Mouse (Mus musculus) heart, postnatal 14 days (tissue): ENCODE measurements around the gene Erc2. TPM values are rescaled to one million over a fixed set of nuclear protein-coding genes. Genes with fewer than 3 reads are reported as not detected.

Experiments
- DNase-seq, 2 experiments: peaks; one replicate each; pipeline ENCODE4 v3.0.0; 2021 to 2022
- intact Hi-C: fragments of 180-260 bp; cut with DNase I; formaldehyde crosslinking; loops from one replicate; pipeline ENCODE4 v1.15.1; 2025
- total RNA-seq, 2 experiments: library from RNA; stranded (reverse); gene quantifications; 2 replicates each; pipeline ENCODE4 v1.2.3; 2021

The Erc2 gene
- total RNA-seq, 2 experiments from 2014 or later, result 0.54 to 1.6 TPM

DNA sequence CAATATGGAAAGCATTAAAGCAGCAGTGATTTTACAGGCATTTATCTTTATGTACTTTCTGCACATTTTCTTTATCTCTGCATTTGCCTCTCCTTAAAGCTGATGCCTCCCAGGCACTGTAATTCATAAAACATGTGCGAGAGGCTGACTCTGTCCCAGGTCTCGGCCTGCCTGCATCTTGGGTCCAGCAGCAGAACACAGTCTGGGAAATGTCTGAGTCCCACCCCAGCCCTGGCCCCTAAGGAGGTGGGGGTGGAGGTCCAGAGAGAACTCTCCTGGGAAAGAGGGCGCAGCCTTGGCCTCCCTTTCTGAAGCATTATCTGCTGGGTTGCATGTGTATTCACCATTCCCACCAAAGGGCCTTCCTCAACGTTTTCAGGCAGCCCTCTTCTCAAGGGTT, 420.9 kb downstream of the Erc2 start:
- no peak for DNase-seq

DNA sequence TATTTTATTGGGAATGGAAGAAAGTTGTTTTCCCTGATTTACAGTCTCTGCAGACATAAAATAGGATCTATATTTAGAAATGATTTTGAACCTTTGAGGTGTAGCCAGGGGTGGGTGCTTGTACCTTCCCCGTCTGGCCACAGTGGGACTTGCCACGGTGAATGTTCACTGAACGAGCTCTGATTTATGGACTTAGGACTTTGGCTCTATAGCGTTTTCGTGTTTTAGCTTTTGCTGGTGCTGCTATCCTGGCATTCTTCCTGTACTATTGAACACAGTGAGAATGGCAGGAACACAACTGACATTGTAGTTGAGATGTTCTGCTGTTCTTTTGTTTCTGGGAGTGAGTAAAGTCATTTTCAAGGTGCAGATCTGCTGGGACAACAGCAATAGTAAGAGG, 429.4 kb downstream of the Erc2 start:
- no peak for DNase-seq
- intact Hi-C loops, result no loop called here

More for the DNA sequence above, 420.9 kb downstream of the Erc2 start:
- intact Hi-C loops, result no loop called here

DNA sequence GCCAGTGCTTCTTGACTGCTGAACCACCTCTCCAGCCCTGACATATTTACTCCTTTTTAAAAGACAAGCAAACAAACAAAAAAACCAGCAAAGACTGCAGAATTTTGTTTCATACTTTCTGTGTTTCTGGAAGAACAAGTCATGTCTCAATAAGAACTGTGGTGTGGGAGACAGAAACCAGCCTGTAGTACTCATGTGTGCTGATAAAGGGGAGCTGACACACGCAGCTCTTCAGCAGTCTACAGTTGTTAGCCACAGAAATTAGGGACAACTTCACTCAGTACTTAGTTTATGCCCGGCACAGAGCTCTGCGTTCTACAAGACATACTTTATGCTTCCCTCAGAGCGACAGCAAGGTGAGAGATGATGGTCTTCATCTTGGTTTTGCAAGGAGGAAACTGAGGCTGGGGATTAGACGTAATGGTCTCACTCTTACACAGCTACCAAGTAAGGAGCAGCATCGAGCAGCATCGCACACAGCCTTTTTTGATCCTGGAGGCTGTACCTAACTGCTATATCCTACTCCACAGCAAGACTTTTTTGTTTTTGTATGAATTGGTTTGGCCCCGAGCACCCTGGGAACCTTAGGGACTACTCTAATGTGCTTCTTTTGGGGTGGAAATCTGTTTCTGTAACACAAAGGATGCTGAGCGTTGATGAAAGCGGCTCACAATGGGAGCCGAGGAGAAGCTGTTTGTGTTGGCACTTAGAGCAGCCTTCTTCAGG, 435.1 kb downstream of the Erc2 start:
- intact Hi-C loops, result no loop called here
- DNase-seq, result no peak

DNA sequence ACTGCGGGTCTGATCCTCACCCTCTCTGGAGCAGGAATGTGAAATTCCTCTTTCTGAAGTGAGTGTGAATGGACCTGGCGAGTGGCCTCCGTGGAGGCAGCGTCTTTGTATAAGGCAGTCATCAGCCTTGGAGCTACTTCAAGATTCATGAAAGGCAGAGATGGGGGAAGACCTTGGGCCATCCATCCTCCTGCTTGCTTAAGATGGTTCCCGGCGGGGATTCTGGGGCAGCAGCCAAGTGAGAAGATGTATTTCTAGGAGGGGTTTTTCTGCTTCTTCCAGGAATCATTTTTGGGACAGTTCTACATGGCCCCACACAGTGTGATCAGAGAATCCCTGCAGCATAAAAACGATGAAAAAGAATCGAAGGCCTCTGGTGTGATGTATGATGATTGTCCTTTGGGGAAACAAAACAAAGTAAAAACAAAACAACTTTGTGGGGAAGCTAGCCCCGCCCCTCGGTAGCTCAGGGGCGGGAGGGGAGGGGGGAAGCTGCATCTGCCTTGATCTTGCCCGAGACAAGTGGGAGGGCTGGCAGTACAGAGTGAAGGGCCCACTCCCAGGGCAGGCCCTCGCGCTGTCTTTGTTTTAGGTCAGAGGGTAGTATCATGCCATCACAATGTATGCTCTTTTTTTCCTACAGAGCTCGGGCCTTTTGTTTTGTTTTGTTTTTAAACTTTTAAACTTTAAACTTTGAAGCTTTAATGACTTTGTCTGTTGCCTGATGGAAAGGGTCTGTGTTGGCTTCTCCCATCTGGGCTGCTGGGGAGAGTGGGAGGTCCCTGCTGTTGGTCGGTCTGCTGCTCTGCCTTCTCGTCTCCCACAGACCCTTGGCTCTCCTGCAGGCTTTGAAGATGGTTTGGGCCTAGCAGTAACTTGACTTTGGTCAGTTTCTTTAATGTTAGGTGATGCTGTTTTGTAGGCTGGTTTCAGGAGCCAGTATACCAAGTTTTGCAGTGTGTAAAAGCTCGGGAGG, 435.9 kb downstream of the Erc2 start:
- DNase-seq, result peak; percentile 23 to 27
- intact Hi-C loops, result no loop called here

DNA sequence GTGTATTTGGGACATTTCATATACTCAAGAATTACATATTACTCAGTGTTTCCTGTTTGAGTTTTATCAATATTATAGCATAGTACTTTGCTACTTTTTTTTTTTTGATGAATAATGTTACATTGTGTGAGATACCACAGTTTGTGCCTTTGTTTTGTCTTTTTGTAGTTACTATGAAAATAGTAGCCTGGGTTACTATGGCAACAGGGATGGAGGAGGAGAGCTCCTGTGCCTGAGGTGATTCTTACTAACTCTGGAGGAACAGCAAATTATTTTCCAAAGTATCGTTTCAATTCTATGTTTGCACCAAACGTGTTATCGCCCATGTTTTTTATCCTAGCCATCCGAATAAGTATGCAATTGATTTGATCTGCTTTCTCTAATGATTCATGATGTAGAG, 438.7 kb downstream of the Erc2 start:
- no peak for DNase-seq

DNA sequence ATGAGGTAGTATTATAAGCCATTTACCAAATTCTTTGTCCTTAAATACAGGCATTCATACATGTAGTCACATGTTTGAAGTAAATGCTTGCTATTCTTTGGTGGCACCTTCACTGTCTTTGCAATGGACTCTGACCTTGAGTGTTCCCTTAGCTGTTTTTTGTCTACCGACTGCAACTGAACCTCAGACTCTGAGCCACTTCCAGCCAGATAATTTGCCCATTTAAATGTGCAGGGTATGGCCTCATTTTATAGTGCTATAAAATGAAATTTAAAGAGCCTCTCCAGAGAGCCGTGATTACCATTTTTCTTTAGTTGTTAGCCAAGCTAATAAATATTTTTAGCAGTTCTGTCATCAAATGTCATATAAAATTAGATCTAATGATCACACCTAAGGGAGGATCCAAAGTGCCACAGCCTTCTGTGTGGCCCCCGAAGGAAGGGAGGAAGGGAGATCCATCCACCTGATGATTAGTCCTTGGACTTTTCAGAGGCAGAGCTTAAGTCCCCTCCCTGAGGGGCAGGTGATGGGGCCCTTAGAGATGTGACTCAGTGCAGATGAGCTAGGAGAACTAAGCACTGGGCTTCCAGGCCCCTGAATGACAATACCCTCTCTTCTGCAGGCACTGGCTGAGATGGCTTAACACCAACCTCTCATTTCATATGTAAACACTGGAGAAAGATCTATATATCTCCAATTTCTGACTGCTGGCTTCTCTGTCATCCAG, 439.6 kb downstream of the Erc2 start:
- no peak for DNase-seq
- intact Hi-C loops, result no loop called here

More for the DNA sequence above, 438.7 kb downstream of the Erc2 start:
- intact Hi-C loops, result no loop called here

DNA sequence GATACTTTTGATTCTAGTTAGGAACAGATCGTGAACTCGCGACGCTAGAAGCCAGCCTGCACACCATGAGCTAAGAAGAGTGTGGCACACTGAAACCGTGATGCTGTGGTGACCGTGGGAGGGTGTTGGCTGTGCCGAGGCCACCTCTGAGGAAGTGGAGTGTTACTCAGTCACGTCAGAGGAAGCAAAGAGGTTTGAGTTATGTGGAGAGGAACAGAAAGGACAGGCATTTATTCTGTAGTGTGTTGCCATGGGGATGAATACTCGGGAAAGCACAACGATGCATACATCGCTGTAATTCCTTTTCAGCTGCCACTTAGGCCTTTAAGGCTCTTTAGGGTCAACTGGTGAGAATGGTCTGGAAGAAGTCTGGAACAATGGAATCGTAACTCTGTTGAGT, 445.8 kb downstream of the Erc2 start:
- intact Hi-C loops, result no loop called here
- DNase-seq, result no peak

DNA sequence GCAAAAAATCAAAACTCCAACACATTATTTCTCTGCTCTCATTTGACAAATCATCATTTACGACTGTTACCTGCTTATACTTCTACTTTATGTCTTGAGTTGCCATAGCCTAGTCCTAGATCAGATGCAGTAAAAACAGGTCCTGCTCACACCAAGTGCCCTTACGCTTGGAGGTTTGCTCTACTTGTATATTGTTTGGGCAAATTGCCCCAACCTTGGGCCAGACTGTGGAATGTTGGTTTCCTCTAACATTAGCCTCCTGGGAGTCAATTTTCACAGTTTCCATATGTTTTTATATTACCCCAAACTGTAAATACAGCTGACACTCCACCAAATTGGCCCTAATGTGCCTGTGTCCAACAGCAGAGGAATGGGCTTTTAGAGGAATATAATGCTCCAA, 447.6 kb downstream of the Erc2 start:
- intact Hi-C loops, result no loop called here

DNA sequence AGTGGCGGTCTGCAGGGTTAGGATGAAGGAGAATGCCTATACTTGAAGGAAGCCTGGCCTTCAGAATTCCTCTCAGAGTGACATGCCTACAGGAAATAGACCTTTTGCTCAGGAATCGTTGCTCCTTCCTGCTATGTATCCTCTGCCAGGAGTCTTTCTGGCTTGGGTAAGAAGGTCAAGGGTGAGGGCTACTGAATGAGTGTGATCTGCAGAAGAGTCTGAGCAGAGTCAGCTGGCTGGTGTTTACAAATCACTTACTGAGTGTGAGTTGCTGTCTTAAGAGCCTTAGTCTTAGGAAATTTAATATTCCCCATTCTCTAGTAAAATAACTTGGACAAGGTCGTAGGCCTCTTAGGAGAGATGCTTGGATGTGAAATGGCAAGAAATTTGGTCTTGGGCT, 450.3 kb downstream of the Erc2 start:
- intact Hi-C loops, result no loop called here
- no peak for DNase-seq

More for the DNA sequence above, 447.6 kb downstream of the Erc2 start:
- no peak for DNase-seq

DNA sequence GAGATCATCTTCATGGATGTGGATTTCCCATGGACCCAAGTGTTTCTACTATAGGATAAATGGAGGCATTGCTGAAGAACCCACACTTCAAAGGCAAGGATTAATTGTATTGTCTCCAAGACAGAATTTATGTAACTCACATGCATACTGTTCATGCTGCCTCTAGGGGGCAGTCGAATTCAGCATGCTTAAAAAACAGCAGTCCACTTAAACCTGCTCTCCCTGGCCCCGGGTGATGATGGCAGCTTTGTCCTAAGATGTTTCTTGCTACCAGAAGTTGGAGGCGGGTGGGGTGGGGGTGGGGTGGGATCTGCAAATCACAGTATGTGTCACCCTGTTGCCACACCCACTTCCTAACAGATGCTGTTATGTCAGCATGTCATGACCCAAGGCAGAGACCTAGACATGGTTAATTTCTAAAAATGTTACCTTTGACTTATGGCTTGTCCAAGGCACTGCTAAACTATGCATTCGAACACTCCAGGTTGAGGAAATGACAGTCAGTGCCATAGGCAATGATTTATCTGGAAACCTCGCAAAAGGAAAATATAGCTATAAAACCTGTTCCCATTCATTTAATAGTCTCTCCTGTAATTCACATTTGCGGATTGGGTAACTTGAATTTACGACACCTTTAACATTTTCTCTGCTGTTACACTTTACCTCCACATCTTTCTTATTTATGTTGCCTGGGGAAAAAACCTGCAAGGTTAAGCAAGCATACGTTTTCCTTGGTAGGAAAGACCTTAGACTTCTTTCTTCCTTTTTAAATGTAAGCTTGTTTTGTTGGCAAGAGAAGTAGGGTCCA, 467.6 kb downstream of the Erc2 start:
- DNase-seq, result peak; percentile 4 to 20
- intact Hi-C loops, result loop anchor here (2.0 to 10.0 kb wide), 3 partner anchors 285 to 1005 kb away; no protein-coding TSS in a partner anchor

DNA sequence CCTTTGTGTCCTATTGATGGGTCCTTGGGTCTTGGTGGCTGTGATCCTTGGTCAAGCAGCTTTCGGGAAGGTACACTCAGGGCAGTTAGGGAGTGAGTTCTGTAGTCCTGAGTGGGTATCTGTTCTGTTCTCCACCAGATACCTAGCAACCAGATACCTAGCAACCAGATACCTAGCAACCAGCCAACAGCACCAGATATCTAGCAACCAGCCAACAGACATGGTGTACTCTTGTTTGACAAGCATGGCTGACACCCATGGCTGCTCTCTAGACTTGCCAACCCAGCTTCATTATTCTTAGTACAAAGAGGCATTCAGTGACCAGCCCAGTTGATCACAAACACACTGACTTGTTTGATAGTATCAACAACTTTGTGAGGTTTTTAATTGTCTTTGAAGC, 469.1 kb downstream of the Erc2 start:
- DNase-seq, result no peak
- intact Hi-C loops, result loop anchor here (2.0 kb wide), 1 partner anchor 415 kb away; no protein-coding TSS in a partner anchor

DNA sequence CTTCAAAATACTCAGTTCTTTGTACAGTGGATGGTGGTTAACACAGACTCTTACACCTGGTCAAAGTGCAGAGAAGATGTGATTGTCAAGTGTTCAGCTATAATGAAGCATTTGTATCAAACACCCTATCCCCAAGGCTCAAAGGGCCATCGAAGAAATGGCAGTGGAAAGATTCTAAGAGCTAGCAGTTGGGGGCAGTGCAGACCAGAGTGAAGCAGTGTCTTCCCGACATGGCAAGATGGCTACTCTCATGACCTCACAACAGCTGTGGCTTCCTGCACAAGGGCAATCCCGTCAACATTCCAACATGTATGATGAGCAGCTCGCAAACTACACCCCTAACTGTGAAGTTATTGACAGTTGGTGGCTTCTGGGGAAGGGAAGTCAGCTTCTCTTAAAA, 471.0 kb downstream of the Erc2 start:
- intact Hi-C loops, result no loop called here
- DNase-seq, result peak in 1 of 2 experiments; percentile 2

DNA sequence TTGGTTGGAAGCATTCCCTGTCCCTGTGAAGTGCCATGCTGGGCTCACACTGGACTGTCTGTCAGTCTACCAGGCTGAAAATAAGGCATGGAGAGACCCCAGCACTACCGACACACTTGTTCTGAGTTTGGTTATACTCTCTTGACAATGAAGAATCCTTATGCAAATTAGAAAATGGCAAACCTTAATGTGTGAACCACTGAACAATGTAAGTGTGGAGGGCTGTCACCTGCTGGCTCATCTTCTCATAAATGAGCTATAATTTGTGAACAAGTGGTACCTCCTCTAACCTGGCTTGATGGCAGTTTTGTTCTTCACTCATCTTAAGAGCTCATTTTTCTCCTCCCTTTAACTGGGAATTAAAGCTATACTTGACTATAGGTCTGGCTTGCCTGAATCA, 471.7 kb downstream of the Erc2 start:
- DNase-seq, result no peak
- intact Hi-C loops, result no loop called here

DNA sequence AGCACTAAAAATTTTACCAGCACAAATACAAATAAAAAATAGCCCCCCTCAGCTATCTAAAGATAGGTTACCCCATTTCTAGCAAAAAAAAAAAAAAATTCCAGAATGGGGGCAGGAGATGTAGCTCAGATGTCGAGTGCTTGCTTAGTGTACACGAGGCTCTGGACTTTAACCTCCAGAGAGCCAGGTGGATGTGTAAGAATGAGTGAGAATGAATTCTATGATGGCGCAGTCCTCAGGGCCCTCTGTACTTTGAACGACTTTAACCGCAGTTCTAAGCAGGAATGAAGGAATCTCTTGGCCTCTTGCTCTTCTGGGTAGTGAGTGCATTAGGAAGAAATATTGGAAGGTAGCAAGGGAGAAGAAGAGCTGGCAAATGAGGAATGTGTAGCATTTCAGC, 476.9 kb downstream of the Erc2 start:
- intact Hi-C loops, result no loop called here
- no peak for DNase-seq

DNA sequence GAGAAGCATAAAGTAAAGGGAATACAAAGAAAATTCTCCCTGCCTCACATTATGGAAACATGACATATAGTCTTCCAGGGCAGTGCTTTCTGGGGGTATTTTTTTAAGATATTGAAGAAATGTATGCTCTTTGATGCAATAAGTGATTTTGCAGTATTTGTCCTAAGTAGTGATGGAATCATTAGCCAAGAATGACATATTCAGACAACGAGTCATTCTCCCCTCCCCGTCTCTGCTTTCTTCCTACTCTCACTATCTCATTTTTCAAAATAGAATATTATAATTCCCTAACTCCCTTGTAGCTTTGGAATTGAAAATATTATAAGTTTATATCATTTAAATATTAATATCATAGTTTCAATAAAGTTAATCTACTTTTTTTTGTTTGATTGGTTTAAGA, 490.9 kb downstream of the Erc2 start:
- intact Hi-C loops, result no loop called here
- no peak for DNase-seq

DNA sequence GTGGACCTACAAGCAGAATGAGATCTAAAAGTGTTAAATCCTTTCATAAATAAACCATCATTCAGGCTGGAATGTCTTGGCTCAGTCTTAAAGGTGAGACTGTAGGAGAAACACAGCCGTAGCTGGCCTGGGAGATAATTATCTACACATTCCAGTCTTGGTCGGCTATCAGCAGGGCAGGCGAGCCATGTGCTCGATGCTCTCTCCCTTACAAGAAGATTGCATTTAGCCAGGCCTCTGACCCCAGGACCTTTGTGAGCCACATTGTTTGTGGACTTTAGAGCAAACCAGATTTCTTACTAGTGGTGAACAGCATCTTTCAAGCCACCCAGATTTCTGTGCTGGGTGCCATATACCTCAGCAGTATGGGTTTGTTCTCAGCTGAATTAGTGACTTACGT, 498.6 kb downstream of the Erc2 start:
- intact Hi-C loops, result no loop called here
- no peak for DNase-seq

DNA sequence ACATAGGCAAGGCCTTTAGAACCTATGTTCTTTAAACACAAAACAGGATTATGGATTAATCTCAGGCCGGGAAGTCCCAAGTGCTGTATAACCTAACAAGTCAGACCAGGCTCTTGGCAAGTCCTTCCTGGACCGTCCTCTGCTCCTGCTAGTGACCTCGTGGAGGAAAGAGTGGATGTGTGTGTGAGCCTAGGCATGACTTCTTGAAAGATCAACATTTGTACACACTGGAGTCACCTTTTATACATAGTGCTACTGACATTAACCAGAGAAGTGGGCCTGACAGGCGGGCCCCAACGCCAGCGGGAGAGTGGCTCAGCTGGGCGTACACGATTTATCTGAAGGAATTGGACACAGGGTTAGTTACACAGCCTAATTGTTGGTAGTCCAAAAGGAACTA, 504.6 kb downstream of the Erc2 start:
- DNase-seq, result no peak
- intact Hi-C loops, result no loop called here

DNA sequence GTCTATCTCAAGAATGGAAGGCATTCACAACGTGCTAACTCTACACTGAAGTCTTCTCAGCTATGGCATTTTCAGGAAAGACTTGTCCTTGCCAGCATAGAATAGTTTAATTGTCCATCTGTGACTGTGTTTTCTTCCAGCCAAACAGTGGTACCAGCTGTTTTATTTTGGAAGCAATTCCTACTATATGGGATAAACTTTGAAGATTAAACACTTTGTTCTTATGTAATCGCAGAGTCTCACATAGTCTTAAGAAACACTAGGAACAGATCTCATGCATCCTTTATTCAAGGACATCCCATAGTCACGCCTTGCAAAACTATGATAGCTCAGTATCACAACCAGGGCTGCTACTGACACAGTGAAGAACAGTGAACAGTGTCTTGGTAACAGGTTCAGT, 506.8 kb downstream of the Erc2 start:
- no peak for DNase-seq
- intact Hi-C loops, result no loop called here

DNA sequence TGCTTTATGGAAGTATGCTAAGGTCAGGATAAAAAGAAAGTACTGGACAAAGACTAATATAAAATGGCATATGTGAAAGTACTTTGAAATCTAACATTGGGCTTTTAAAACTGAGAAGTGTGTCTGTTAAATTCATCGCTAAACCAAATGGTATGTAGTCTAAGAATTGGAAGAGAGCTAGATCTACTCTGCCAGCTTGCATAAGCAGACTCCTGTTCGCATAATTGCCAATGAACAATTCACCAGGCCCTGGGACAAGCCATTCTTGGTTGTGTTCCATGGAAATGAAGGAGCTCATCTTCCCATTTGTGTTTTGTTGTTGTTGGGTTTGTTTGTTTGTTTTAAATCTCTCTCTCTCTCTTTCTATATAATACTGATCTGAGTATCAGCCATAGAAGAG, 521.8 kb downstream of the Erc2 start:
- intact Hi-C loops, result no loop called here
- DNase-seq, result no peak

DNA sequence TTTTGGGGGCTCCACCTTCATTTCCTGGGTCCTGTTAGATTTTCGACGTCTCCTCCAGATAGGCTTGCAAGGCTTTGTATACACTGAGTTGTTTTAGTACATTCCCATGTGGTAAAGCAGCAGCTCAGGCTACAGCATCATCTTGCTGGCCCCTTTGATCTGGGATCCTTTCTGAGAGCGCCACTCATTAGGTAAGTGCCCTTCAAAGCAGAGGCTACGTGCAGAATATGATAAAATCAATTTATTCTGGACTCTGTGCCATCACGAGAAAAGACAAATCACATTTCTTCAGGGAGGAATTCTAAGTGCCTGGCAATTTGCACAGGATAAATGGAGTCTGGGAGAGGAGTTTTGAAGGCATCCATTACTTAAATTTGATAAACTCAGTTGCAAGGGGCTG, 525.0 kb downstream of the Erc2 start:
- intact Hi-C loops, result no loop called here
- no peak for DNase-seq
